Mouse (Mus musculus) heart, embryonic 12.5 days (tissue): Measurements from ENCODE around the gene Prkch. TPM values are rescaled to one million over a fixed set of nuclear protein-coding genes. Genes with fewer than 3 reads are reported as not detected.
A peak's percentile ranks its signal among the peaks of the same experiment; 100 is the strongest.

Source experiments
- ATAC-seq: fragments of 200-750 bp; cut with Nextera tagmentation; 2 replicates; pipeline ENCODE4 v1.8.0; 2017; ENCODE audit warnings: moderate TSS enrichment, moderate library complexity; ENCODE audit not compliant: insufficient number of reproducible peaks, low FRiP score
- H3K27ac ChIP-seq: fragments of 300-500 bp; sonication (generic); 2 replicates; pipeline ENCODE4 v1.5.1; 2016; ENCODE audit warnings: mild to moderate bottlenecking, moderate library complexity; ENCODE audit not compliant: poor library complexity, severe bottlenecking
- H3K27me3 ChIP-seq: fragments of 300-500 bp; sonication (generic); replicated peaks from 2 replicates; pipeline ENCODE4 v1.6.1; 2016; ENCODE audit warnings: mild to moderate bottlenecking, moderate library complexity
- H3K36me3 ChIP-seq: fragments of 300-500 bp; sonication (generic); 2 replicates; pipeline ENCODE4 v1.6.1; 2016; ENCODE audit warnings: mild to moderate bottlenecking, moderate library complexity
- H3K4me1 ChIP-seq: fragments of 300-500 bp; sonication (generic); replicated peaks from 2 replicates; pipeline ENCODE4 v1.6.1; 2016; ENCODE audit warnings: mild to moderate bottlenecking
- H3K4me2 ChIP-seq: fragments of 300-500 bp; sonication (generic); 2 replicates; pipeline ENCODE4 v1.6.1; 2016; ENCODE audit warnings: mild to moderate bottlenecking, moderate library complexity
- H3K4me3 ChIP-seq: fragments of 300-500 bp; sonication (generic); 2 replicates; pipeline ENCODE4 v1.5.1; 2016; ENCODE audit warnings: mild to moderate bottlenecking
- H3K9ac ChIP-seq: fragments of 300-500 bp; sonication (generic); 2 replicates; pipeline ENCODE4 v1.6.1; 2016; ENCODE audit warnings: mild to moderate bottlenecking, moderate library complexity
- H3K9me3 ChIP-seq: fragments of 300-500 bp; sonication (generic); replicated peaks from 2 replicates; pipeline ENCODE4 v1.6.1; 2016; ENCODE audit warnings: mild to moderate bottlenecking, moderate library complexity
- WGBS: fragments of 180-500 bp; shearing (Covaris S2); methylation state at CpG from one replicate; pipeline ENCODE4 v1.1.7; 2016; 5-methylcytosine and 5-hydroxymethylcytosine counted together
- polyA plus RNA-seq: library from polyadenylated mRNA; unstranded; fragments of >200 nt; fragmentation: Nextera tagmentation; extraction: Ambion mirVana; gene quantifications from 2 replicates; pipeline ENCODE4 v1.2.1, GENCODE M21; 2016

Prkch gene
- polyA plus RNA-seq, 1 experiment from 2014 or later = 19.5 TPM

- H3K4me1 ChIP-seq = peaks cover 18% of the 10 kb centered on the region
- H3K27ac ChIP-seq = no peak overlapping the region
- H3K4me3 ChIP-seq = no peak overlapping the region
- H3K4me2 ChIP-seq = no peak overlapping the region
- ATAC-seq = no peak
- 72% methylated on average over 3 of the region's 3 CpGs for WGBS
- no peaks in the 10 kb centered on the region for H3K27me3 ChIP-seq
- no peaks in the 10 kb centered on the region for H3K36me3 ChIP-seq
- no peaks in the 10 kb centered on the region for H3K9me3 ChIP-seq
- H3K9ac ChIP-seq = no peak overlapping the region
Measured at GRCm38 (mm10) chr12:73611741-73612140, 27.1 kb downstream of the Prkch start.

GRCm38 (mm10) chr12:73613183-73613582 lies 28.6 kb downstream of the Prkch start:
- 64% methylated on average over 6 of the region's 6 CpGs for WGBS
- Histone ChIP-seq H3K9ac (no peak overlapping the region), H3K27ac (no peak overlapping the region), H3K9me3 (no peaks in the 10 kb centered on the region), H3K4me1 (peaks cover 20% of the 10 kb centered on the region), H3K36me3 (no peaks in the 10 kb centered on the region), H3K4me2 (no peak overlapping the region), H3K4me3 (no peak overlapping the region), H3K27me3 (no peaks in the 10 kb centered on the region)
- ATAC-seq = no peak

- Histone ChIP-seq H3K9me3 (no peaks in the 10 kb centered on the region), H3K27ac (no peak overlapping the region), H3K4me2 (peak overlapping the region; percentile 39), H3K36me3 (no peaks in the 10 kb centered on the region), H3K4me1 (peaks cover 10% of the 10 kb centered on the region), H3K4me3 (no peak overlapping the region), H3K27me3 (no peaks in the 10 kb centered on the region), H3K9ac (no peak overlapping the region)
- peak; percentile 63; the same call in 1 of the 2 replicates for ATAC-seq
- 29% methylated on average over 10 of the region's 10 CpGs for WGBS
Measured at GRCm38 (mm10) chr12:73617652-73618051, 33.1 kb downstream of the Prkch start.

- H3K4me3 ChIP-seq = no peak overlapping the region
- no peak for ATAC-seq
- H3K4me1 ChIP-seq = no peaks in the 10 kb centered on the region
- H3K9me3 ChIP-seq = no peaks in the 10 kb centered on the region
- no peak overlapping the region for H3K9ac ChIP-seq
- H3K27me3 ChIP-seq = no peaks in the 10 kb centered on the region
- H3K27ac ChIP-seq = no peak overlapping the region
- 71% methylated on average over 6 of the region's 6 CpGs for WGBS
- H3K36me3 ChIP-seq = no peaks in the 10 kb centered on the region
- no peak overlapping the region for H3K4me2 ChIP-seq
Measured at GRCm38 (mm10) chr12:73625277-73626032, 40.9 kb downstream of the Prkch start.

- 80% methylated on average over 14 of the region's 14 CpGs for WGBS
- Histone ChIP-seq H3K36me3 (no peaks in the 10 kb centered on the region), H3K9ac (no peak overlapping the region), H3K4me3 (no peak overlapping the region), H3K4me2 (no peak overlapping the region), H3K9me3 (no peaks in the 10 kb centered on the region), H3K27ac (no peak overlapping the region), H3K4me1 (peaks cover 7% of the 10 kb centered on the region), H3K27me3 (no peaks in the 10 kb centered on the region)
- ATAC-seq = no peak
Measured at GRCm38 (mm10) chr12:73627902-73628301, 43.3 kb downstream of the Prkch start.

- Histone ChIP-seq H3K4me3 (no peak overlapping the region), H3K9ac (no peak overlapping the region), H3K27ac (no peak overlapping the region), H3K27me3 (no peaks in the 10 kb centered on the region), H3K4me1 (peaks cover 12% of the 10 kb centered on the region), H3K4me2 (no peak overlapping the region), H3K36me3 (no peaks in the 10 kb centered on the region), H3K9me3 (no peaks in the 10 kb centered on the region)
- no peak for ATAC-seq
- WGBS = 65% methylated on average over 11 of the region's 11 CpGs
Measured at GRCm38 (mm10) chr12:73630596-73630995, 46.0 kb downstream of the Prkch start.

- no peak for ATAC-seq
- no peak overlapping the region for H3K9ac ChIP-seq
- no peaks in the 10 kb centered on the region for H3K9me3 ChIP-seq
- H3K27ac ChIP-seq = no peak overlapping the region
- H3K4me3 ChIP-seq = no peak overlapping the region
- peaks cover 12% of the 10 kb centered on the region for H3K4me1 ChIP-seq
- WGBS = 77% methylated on average over 11 of the region's 11 CpGs
- H3K36me3 ChIP-seq = no peaks in the 10 kb centered on the region
- no peaks in the 10 kb centered on the region for H3K27me3 ChIP-seq
- no peak overlapping the region for H3K4me2 ChIP-seq
Measured at GRCm38 (mm10) chr12:73631148-73631547, 46.6 kb downstream of the Prkch start.

GRCm38 (mm10) chr12:73632671-73633244 lies 48.2 kb downstream of the Prkch start:
- Histone ChIP-seq H3K27me3 (no peaks in the 10 kb centered on the region), H3K4me1 (peaks cover 15% of the 10 kb centered on the region), H3K9me3 (no peaks in the 10 kb centered on the region), H3K9ac (no peak overlapping the region), H3K4me3 (no peak overlapping the region), H3K4me2 (no peak overlapping the region), H3K36me3 (no peaks in the 10 kb centered on the region), H3K27ac (no peak overlapping the region; the same call in 1 of the 2 replicates)
- no peak for ATAC-seq
- 14% methylated on average over 8 of the region's 8 CpGs for WGBS

- ATAC-seq = no peak
- Histone ChIP-seq H3K4me2 (no peak overlapping the region), H3K27ac (no peak overlapping the region), H3K36me3 (no peaks in the 10 kb centered on the region), H3K4me1 (peaks cover 15% of the 10 kb centered on the region), H3K27me3 (no peaks in the 10 kb centered on the region), H3K9me3 (no peaks in the 10 kb centered on the region), H3K9ac (no peak overlapping the region), H3K4me3 (no peak overlapping the region)
- WGBS = 79% methylated on average over 4 of the region's 4 CpGs
Measured at GRCm38 (mm10) chr12:73633707-73634106, 49.1 kb downstream of the Prkch start.

GRCm38 (mm10) chr12:73639571-73639970 lies 55.0 kb downstream of the Prkch start:
- Histone ChIP-seq H3K27ac (no peak overlapping the region), H3K4me3 (no peak overlapping the region), H3K27me3 (no peaks in the 10 kb centered on the region), H3K9me3 (no peaks in the 10 kb centered on the region), H3K4me2 (no peak overlapping the region), H3K36me3 (no peaks in the 10 kb centered on the region), H3K9ac (no peak overlapping the region), H3K4me1 (0 out of 2 replicates have a peak, but pooled peaks cover 3% of the 10 kb centered on the region)
- ATAC-seq = no peak
- 68% methylated on average over 2 of the region's 2 CpGs for WGBS

- H3K36me3 ChIP-seq = no peaks in the 10 kb centered on the region
- no peak overlapping the region for H3K4me2 ChIP-seq
- ATAC-seq = no peak
- WGBS = 78% methylated on average over 13 of the region's 13 CpGs
- 0 out of 2 replicates have a peak, but pooled peaks cover 3% of the 10 kb centered on the region for H3K4me1 ChIP-seq
- no peak overlapping the region for H3K4me3 ChIP-seq
- no peak overlapping the region for H3K27ac ChIP-seq
- no peaks in the 10 kb centered on the region for H3K27me3 ChIP-seq
- H3K9me3 ChIP-seq = no peaks in the 10 kb centered on the region
- H3K9ac ChIP-seq = no peak overlapping the region
Measured at GRCm38 (mm10) chr12:73641183-73641582, 56.6 kb downstream of the Prkch start.
